8 mouse cellular contexts compared by ENCODE assay signal in genomic region chr8:120735770-120736481, GRCm38 (mm10). TPM values are rescaled to one million over a fixed set of nuclear protein-coding genes. Genes with fewer than 3 reads are reported as not detected.
DNase-seq lines count a peak whose midpoint lies in the region; ATAC-seq lines count a peak whose summit lies in the region.

TSS of gene Irf8 (plus strand) at chr8:120736358.

- H3K4me1 ChIP-seq in intestine, embryonic 14.5 days (replicated peaks; ENCODE audit: control insufficient read depth, insufficient read depth, low read length): 0 out of 2 replicates have a peak, but pooled peaks cover 8% of the 10 kb centered on the region

- peak within 1 kb of the TSS; percentile 94 for H3K4me2 ChIP-seq in intestine, embryonic 14.5 days (ENCODE audit: low read length)

- H3K9me3 ChIP-seq in intestine, embryonic 14.5 days (ENCODE audit: control insufficient read depth, low read length): no peaks in the 10 kb centered on the region

- no peak within 1 kb of the TSS for H3K27ac ChIP-seq in intestine, embryonic 14.5 days (ENCODE audit: low read depth)

- H3K27me3 ChIP-seq in intestine, embryonic 14.5 days (replicated peaks; ENCODE audit: control insufficient read depth, insufficient read depth, low read length): peaks cover 27% of the 10 kb centered on the region

- H3K36me3 ChIP-seq in intestine, embryonic 14.5 days (ENCODE audit: control insufficient read depth, insufficient read depth, low read length): no peaks in the 10 kb centered on the region

- DNase-seq in adrenal gland, adult 8-10 months: peak; percentile 84
- DNase-seq in embryo, embryonic 9.5 days (ENCODE audit: extremely low spot score): peak; percentile 82
- peak; percentile 81 to 86 for DNase-seq in gastrocnemius, postnatal 4 days (ENCODE audit: low spot score in 2 of 2)
- peak; percentile 94 for DNase-seq in intestine, embryonic 14.5 days (ENCODE audit: low spot score)
- DNase-seq in left cerebral cortex, postnatal 14 days (ENCODE audit: low spot score in 2 of 2): peak; percentile 87 to 90
- DNase-seq in right cerebral cortex, postnatal 10 days (ENCODE audit: low spot score in 2 of 2): peak; percentile 89 to 92
- peak; percentile 57 for DNase-seq in urinary bladder, postnatal 10 days (ENCODE audit: low spot score)

- intact Hi-C loops in left cerebral cortex, postnatal 14 days (cut with DNase I): loop anchor here (5.0 kb wide), 1 partner anchor 59 kb away; no protein-coding TSS in a partner anchor

- peak within 1 kb of the TSS; percentile 53 for H3K9ac ChIP-seq in intestine, embryonic 14.5 days (ENCODE audit: low read length)

- H3K4me3 ChIP-seq in intestine, embryonic 14.5 days (ENCODE audit: low read depth, low read length): peak within 1 kb of the TSS; percentile 53

- WGBS in intestine, embryonic 14.5 days: under 1% methylated on average over 59 of the region's 62 CpGs

- ATAC-seq in intestine, embryonic 14.5 days (replicated peaks; ENCODE audit: low FRiP score, low TSS enrichment, low read depth): peak; percentile 90
- peak; percentile 95 for ATAC-seq in megakaryocyte progenitor cell, adult 5-6 weeks (replicated peaks; ENCODE audit: poor library complexity)

RNA-seq across cellular contexts. Expression of gene Irf8, which starts in this region (rescaled TPM):
- total RNA-seq in adrenal gland, adult 8-10 months (2022): 10 to 100 TPM; 19.5 to 46.7 (median 34.6) TPM
- total RNA-seq in gastrocnemius, postnatal 4 days (2021): 1 to 10 TPM; 3.5 to 4.2 TPM
- polyA plus RNA-seq in intestine, embryonic 14.5 days (2014; fragmentation: Nextera tagmentation; extraction: Ambion mirVana): 26.9 and 32.2 TPM in 2 replicates
- 1 to 10 TPM; 3.9 to 5.2 TPM for total RNA-seq in left cerebral cortex, postnatal 14 days (2021)
- 80.9 and 119 TPM in 2 replicates for total RNA-seq in megakaryocyte progenitor cell, adult 5-6 weeks (2015)
- 154 and 205 TPM in 2 replicates for total RNA-seq in megakaryocyte progenitor cell, adult 5-6 weeks (2017)
